Mouse (Mus musculus) heart, embryonic 12.5 days (tissue): ENCODE results near the gene Sh3kbp1. TPM values are rescaled to one million over a fixed set of nuclear protein-coding genes. Genes with fewer than 3 reads are reported as not detected.

Source experiments
- ATAC-seq: fragments of 200-750 bp; cut with Nextera tagmentation; 2 replicates; pipeline ENCODE4 v1.8.0; 2017; ENCODE audit warnings: moderate TSS enrichment, moderate library complexity; ENCODE audit not compliant: insufficient number of reproducible peaks, low FRiP score
- H3K27ac ChIP-seq: fragments of 300-500 bp; sonication (generic); 2 replicates; pipeline ENCODE4 v1.5.1; 2016; ENCODE audit warnings: mild to moderate bottlenecking, moderate library complexity; ENCODE audit not compliant: poor library complexity, severe bottlenecking
- H3K27me3 ChIP-seq: fragments of 300-500 bp; sonication (generic); replicated peaks from 2 replicates; pipeline ENCODE4 v1.6.1; 2016; ENCODE audit warnings: mild to moderate bottlenecking, moderate library complexity
- H3K36me3 ChIP-seq: fragments of 300-500 bp; sonication (generic); 2 replicates; pipeline ENCODE4 v1.6.1; 2016; ENCODE audit warnings: mild to moderate bottlenecking, moderate library complexity
- H3K4me1 ChIP-seq: fragments of 300-500 bp; sonication (generic); replicated peaks from 2 replicates; pipeline ENCODE4 v1.6.1; 2016; ENCODE audit warnings: mild to moderate bottlenecking
- H3K4me2 ChIP-seq: fragments of 300-500 bp; sonication (generic); 2 replicates; pipeline ENCODE4 v1.6.1; 2016; ENCODE audit warnings: mild to moderate bottlenecking, moderate library complexity
- H3K4me3 ChIP-seq: fragments of 300-500 bp; sonication (generic); 2 replicates; pipeline ENCODE4 v1.5.1; 2016; ENCODE audit warnings: mild to moderate bottlenecking
- H3K9ac ChIP-seq: fragments of 300-500 bp; sonication (generic); 2 replicates; pipeline ENCODE4 v1.6.1; 2016; ENCODE audit warnings: mild to moderate bottlenecking, moderate library complexity
- H3K9me3 ChIP-seq: fragments of 300-500 bp; sonication (generic); replicated peaks from 2 replicates; pipeline ENCODE4 v1.6.1; 2016; ENCODE audit warnings: mild to moderate bottlenecking, moderate library complexity
- WGBS: fragments of 180-500 bp; shearing (Covaris S2); methylation state at CpG from one replicate; pipeline ENCODE4 v1.1.7; 2016; 5-methylcytosine and 5-hydroxymethylcytosine counted together
- polyA plus RNA-seq: library from polyadenylated mRNA; unstranded; fragments of >200 nt; fragmentation: Nextera tagmentation; extraction: Ambion mirVana; gene quantifications from 2 replicates; pipeline ENCODE4 v1.2.1, GENCODE M21; 2016

Gene Sh3kbp1
- polyA plus RNA-seq, 1 experiment from 2014 or later, result 85.3 TPM

DNA sequence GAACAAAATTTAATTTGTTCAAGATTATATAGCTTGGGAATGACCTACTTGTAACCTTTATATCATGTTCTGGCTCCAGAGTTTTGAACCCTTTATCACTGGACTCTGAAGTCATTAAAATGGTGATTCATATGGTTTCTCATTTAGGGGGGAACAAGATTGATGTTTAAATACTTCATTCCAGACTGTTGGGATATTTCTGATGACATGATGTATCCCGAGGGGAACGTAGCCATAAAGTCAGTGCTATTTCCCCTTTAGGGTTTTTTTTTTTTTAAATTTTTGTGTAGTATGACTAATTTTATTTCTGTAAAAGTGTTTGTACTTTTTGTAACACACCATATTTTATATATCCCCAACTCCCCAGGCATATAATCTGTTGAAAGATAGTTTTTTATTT, 212.7 kb downstream of the Sh3kbp1 start:
- H3K4me2 ChIP-seq, result no peak overlapping the region
- H3K4me3 ChIP-seq, result no peak overlapping the region
- H3K36me3 ChIP-seq, result no peaks in the 10 kb centered on the region
- H3K9ac ChIP-seq, result no peak overlapping the region
- no peaks in the 10 kb centered on the region for H3K27me3 ChIP-seq
- 0 out of 2 replicates have a peak, but pooled peaks cover 2% of the 10 kb centered on the region for H3K4me1 ChIP-seq
- no peak for ATAC-seq
- no peaks in the 10 kb centered on the region for H3K9me3 ChIP-seq
- H3K27ac ChIP-seq, result no peak overlapping the region
- 80% methylated on average over 2 of the region's 2 CpGs for WGBS

DNA sequence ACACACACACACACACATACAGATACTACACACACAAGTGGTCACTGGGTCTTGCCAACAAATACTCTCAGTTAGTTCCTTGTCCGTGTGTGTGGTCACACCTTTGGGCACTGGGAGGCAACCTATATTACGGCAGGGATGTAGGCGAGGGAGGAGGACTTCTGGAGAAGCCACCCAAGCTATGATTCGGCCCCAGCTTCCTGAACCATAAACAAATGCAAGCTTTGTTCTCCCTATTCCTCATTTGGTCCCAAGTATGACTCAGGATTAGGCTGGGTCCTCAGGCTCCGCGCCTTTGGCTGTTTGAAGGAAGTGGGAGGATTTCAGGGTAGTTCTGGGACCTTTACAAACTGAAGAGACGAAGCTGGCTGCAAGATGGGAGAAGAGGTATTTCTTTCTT, 213.2 kb downstream of the Sh3kbp1 start:
- no peak overlapping the region for H3K27ac ChIP-seq
- WGBS, result 61% methylated on average over 7 of the region's 7 CpGs
- H3K9ac ChIP-seq, result no peak overlapping the region
- no peak for ATAC-seq
- no peak overlapping the region for H3K4me2 ChIP-seq
- 0 out of 2 replicates have a peak, but pooled peaks cover 2% of the 10 kb centered on the region for H3K4me1 ChIP-seq
- H3K27me3 ChIP-seq, result no peaks in the 10 kb centered on the region
- no peaks in the 10 kb centered on the region for H3K36me3 ChIP-seq
- no peaks in the 10 kb centered on the region for H3K9me3 ChIP-seq
- H3K4me3 ChIP-seq, result no peak overlapping the region

DNA sequence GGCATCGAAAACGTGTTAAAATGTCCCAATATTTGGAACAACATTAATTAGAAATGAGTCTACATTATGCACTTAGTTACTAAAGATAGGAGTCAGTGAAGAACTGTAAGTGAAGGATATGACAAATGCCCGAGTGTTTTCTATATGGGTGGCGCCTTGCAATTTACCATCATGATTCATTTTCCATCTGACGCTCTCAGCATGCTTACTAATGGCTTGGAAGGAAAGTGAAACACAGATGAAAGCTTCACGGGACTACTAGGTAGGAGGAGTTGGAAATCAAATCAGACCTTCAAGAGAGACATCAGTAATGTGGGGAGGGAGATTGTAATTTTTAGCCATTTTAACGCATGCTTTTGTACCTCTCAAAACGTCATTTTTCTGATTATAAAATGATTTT, 223.7 kb downstream of the Sh3kbp1 start:
- no peak for ATAC-seq
- no peak overlapping the region for H3K4me2 ChIP-seq
- WGBS, result 86% methylated on average over 8 of the region's 8 CpGs

DNA sequence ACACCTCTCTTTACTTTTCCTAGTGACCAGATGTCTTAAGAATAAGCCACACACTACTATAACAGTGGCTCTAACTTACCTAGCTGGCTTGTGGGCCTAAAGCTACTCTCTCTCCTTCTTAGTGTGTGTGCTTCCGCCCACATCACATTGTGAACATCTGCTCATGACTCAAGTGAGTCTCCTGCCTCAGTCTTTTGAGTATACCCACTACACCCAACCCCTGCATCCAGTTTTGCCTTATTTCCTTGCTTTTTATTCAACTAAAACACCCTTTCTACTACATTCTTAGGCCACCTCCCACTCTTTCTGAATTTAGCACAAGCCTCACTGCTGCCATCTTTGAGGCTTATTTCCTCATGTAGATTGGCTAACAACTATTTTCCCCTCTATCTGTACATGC, 229.8 kb downstream of the Sh3kbp1 start:
- ATAC-seq, result no peak
- Histone ChIP-seq H3K36me3 (no peaks in the 10 kb centered on the region), H3K27me3 (no peaks in the 10 kb centered on the region), H3K4me2 (no peak overlapping the region), H3K4me1 (no peaks in the 10 kb centered on the region), H3K27ac (no peak overlapping the region), H3K9ac (no peak overlapping the region), H3K9me3 (no peaks in the 10 kb centered on the region), H3K4me3 (no peak overlapping the region)
- 76% methylated on average over 1 of the region's 1 CpGs for WGBS

More for the DNA sequence above, 223.7 kb downstream of the Sh3kbp1 start:
- Histone ChIP-seq H3K9me3 (no peaks in the 10 kb centered on the region), H3K4me3 (no peak overlapping the region), H3K36me3 (no peaks in the 10 kb centered on the region), H3K27me3 (no peaks in the 10 kb centered on the region), H3K27ac (no peak overlapping the region), H3K9ac (no peak overlapping the region), H3K4me1 (no peaks in the 10 kb centered on the region)

DNA sequence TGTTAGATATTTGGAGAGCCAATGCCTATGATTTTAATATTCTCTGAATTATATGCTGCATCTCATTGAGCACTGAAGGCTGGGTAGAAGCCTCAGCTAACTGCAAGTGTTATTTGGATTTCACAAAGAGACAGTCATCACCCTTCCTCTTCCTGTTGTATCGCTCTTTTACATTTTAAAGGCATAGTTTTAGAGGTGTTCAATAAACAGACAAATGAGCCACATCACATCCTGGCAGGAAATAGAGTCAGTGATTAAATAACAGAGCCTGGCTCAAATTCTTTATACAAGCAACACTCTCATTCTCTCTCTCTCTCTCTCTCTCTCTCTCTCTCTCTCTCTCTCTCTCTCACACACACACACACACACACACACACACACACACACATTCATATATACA, 231.1 kb downstream of the Sh3kbp1 start:
- no peak overlapping the region for H3K9ac ChIP-seq
- no peak for ATAC-seq
- H3K4me3 ChIP-seq, result no peak overlapping the region
- H3K9me3 ChIP-seq, result no peaks in the 10 kb centered on the region
- H3K4me1 ChIP-seq, result no peaks in the 10 kb centered on the region
- no peak overlapping the region for H3K27ac ChIP-seq
- no peak overlapping the region for H3K4me2 ChIP-seq
- H3K36me3 ChIP-seq, result no peaks in the 10 kb centered on the region
- WGBS, result 64% methylated on average over 1 of the region's 1 CpGs
- H3K27me3 ChIP-seq, result no peaks in the 10 kb centered on the region

DNA sequence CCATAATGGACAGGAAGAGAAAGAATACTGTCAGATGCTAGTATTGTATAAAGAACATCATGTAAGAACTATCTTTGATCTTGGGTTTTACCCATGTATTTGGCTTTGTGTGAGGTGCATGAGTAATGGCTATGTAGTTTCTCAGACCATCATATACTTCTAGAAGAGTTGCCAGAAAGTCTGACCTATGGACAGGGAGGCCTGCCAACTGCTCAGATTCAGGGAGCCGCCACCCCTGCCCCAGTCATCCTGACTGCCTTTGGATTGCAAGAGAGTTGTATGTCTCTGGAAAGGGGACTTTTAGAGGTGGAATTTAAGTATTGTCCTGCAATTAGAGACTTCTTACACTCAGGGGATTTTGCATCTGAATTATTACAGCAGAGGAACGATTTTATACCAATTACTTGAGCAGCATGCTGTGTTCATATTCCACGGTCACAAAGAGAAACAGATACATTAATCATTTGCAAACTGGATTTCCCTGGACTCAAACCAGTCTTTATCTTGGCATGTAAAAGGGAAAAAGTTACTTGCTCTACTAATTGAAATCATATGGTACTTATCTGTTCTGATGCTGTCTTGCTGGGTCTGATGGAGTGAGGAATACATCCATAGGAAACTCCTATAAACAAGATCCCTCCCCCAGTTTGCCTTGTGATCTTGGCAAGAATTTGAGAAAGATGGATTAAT, 233.9 kb downstream of the Sh3kbp1 start:
- Histone ChIP-seq H3K36me3 (no peaks in the 10 kb centered on the region), H3K27ac (no peak overlapping the region), H3K9ac (no peak overlapping the region), H3K4me1 (no peaks in the 10 kb centered on the region), H3K27me3 (no peaks in the 10 kb centered on the region), H3K4me2 (no peak overlapping the region), H3K4me3 (no peak overlapping the region), H3K9me3 (no peaks in the 10 kb centered on the region)
- no peak for ATAC-seq
- 74% methylated on average over 3 of the region's 3 CpGs for WGBS

DNA sequence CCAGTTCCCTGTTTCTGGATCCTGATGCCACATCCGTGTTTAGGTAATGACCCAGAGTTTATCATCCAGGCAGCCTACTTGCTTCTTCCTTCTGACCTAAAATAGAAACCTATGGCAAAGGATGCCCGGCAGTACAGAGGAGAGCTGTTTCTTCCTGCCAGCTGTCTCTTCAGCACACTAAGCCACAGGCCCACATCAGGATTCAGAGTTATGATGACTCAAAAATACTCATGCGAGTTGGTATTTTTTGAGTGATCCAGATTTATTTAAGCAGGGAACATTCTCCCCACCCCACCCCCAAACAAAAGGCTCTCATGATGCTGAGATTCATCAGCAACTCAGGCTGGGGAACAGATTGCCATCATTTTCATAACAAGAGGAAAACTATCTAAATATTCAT, 240.6 kb downstream of the Sh3kbp1 start:
- Histone ChIP-seq H3K27me3 (no peaks in the 10 kb centered on the region), H3K36me3 (no peaks in the 10 kb centered on the region), H3K4me2 (no peak overlapping the region), H3K27ac (no peak overlapping the region), H3K9ac (no peak overlapping the region), H3K4me3 (no peak overlapping the region), H3K4me1 (no peaks in the 10 kb centered on the region), H3K9me3 (no peaks in the 10 kb centered on the region; the same call in 1 of the 2 replicates)
- 55% methylated on average over 3 of the region's 3 CpGs for WGBS
- no peak for ATAC-seq

DNA sequence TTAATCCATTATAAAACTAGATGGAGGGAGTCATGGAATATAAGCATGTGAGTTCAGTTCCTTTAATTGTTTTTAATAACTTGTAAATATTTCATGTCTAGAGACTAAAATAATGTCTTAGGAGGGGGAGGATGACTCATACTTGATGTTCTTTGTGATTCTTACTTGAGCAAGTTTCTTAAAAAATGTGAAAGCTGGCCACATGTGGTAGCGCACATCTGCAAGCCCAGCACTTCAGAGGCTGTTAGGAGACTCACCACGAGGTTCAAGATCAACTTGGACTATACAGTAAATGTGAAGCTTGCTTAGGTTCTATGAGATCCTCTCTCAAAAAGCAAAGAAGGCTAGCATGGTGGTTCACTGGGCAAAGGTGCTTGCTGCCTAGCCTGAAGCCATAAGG, 245.4 kb downstream of the Sh3kbp1 start:
- Histone ChIP-seq H3K36me3 (no peaks in the 10 kb centered on the region), H3K27ac (no peak overlapping the region), H3K4me2 (no peak overlapping the region), H3K9me3 (no peaks in the 10 kb centered on the region; the same call in 1 of the 2 replicates), H3K4me3 (no peak overlapping the region), H3K4me1 (no peaks in the 10 kb centered on the region), H3K27me3 (no peaks in the 10 kb centered on the region), H3K9ac (no peak overlapping the region)
- no peak for ATAC-seq
- 79% methylated on average over 2 of the region's 2 CpGs for WGBS

DNA sequence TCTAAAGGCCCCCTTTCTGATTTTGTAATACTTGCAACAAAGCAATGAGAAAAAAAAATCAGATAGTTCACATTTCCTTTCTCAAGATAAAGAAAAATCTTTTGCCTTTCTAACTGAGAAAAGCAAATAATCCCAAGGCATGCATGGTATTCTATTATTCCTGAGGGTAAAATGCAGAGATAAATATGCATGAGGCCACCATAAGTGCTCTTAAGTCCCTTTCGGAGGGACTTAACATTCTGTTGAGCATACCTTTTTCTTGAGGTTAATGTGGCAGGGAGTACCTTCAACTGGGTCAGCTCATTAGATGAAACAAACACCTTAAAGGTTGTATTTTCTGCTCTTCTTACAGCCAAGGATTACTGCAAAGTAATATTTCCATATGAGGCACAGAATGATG, 250.7 kb downstream of the Sh3kbp1 start:
- H3K9ac ChIP-seq, result no peak overlapping the region
- H3K9me3 ChIP-seq, result no peaks in the 10 kb centered on the region; the same call in 1 of the 2 replicates
- no peaks in the 10 kb centered on the region for H3K36me3 ChIP-seq
- H3K4me1 ChIP-seq, result no peaks in the 10 kb centered on the region
- no peaks in the 10 kb centered on the region for H3K27me3 ChIP-seq
- 71% methylated on average over 1 of the region's 1 CpGs for WGBS
- no peak overlapping the region for H3K4me3 ChIP-seq
- no peak for ATAC-seq
- H3K4me2 ChIP-seq, result no peak overlapping the region
- no peak overlapping the region for H3K27ac ChIP-seq

DNA sequence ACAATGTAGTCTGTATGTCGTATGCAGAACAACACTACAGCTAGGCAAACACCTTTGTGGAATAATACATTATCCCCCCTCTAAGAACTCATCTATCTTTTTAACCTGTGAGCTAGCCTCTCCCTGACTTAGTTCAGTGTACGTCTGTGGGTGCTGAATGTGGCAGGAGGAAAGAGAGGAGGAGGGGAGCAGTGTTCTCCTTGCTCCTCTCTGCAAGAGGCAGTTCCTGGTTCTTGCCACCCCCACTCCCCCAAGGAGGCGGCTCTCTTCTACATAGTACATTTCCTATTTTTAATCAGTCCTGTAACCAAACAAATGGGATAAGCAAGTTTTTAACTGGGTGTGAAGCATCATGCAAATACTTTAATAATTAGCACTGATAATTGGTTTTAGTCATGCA, 252.4 kb downstream of the Sh3kbp1 start:
- Histone ChIP-seq H3K27me3 (no peaks in the 10 kb centered on the region), H3K9ac (no peak overlapping the region), H3K4me3 (no peak overlapping the region), H3K4me2 (no peak overlapping the region), H3K9me3 (no peaks in the 10 kb centered on the region), H3K4me1 (no peaks in the 10 kb centered on the region), H3K27ac (no peak overlapping the region), H3K36me3 (no peaks in the 10 kb centered on the region)
- WGBS, result 58% methylated on average over 3 of the region's 3 CpGs
- ATAC-seq, result no peak

DNA sequence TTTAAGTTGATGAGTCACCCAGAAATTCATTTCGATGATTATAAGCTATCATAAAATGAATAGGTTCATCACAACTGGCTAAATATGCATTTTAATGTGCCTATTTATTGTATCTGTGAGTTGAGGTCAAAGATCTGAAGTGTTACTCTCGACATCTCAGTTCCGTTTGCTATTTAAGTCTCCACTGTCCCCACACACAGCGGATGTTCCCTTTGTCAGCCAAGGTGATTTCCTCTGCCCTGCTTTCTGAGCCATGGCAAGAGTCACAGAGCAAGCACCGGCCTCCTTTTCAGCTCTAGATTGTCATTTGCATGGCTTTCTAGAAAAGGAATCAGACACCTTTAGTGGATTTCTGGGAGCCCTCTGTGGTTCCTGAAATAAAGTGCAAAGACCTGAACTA, 254.5 kb downstream of the Sh3kbp1 start:
- H3K4me1 ChIP-seq, result no peaks in the 10 kb centered on the region
- H3K27me3 ChIP-seq, result no peaks in the 10 kb centered on the region
- no peak overlapping the region for H3K9ac ChIP-seq
- H3K4me3 ChIP-seq, result no peak overlapping the region
- no peak for ATAC-seq
- H3K36me3 ChIP-seq, result no peaks in the 10 kb centered on the region
- 79% methylated on average over 5 of the region's 5 CpGs for WGBS
- H3K9me3 ChIP-seq, result no peaks in the 10 kb centered on the region
- no peak overlapping the region for H3K4me2 ChIP-seq
- no peak overlapping the region for H3K27ac ChIP-seq

DNA sequence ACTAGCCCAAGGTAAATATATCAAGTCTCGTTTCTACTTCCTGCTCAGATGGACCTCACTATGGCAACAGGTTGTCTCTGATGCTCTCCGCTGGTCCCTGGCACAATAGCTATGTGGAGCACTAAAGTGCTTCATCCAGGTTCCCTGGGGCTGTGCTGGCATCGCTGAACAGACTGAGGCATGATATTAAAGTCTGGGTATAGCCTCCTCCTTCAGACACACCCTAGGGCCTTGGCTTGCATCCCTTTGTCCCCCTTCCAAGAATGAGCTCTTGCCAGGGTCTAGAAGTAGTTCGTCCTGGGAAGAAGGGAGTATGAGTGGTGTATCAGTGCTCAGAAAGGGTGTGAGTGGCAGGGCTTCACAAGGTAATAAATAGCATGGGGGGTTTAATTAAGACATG, 269.5 kb downstream of the Sh3kbp1 start:
- WGBS, result 75% methylated on average over 4 of the region's 4 CpGs
- Histone ChIP-seq H3K36me3 (no peaks in the 10 kb centered on the region), H3K27me3 (no peaks in the 10 kb centered on the region), H3K4me2 (no peak overlapping the region), H3K4me1 (no peaks in the 10 kb centered on the region), H3K9me3 (no peaks in the 10 kb centered on the region), H3K9ac (no peak overlapping the region), H3K27ac (no peak overlapping the region), H3K4me3 (no peak overlapping the region)
- no peak for ATAC-seq
